Mouse (Mus musculus) A20 (cell line): ENCODE data around the gene Ddx54.

ENCODE experiments used
- DNase-seq: peaks from one replicate; pipeline ENCODE4 v3.0.0-alpha.2; 2011; ENCODE audit warnings: low read depth, low spot score

Gene Ddx54

GRCm38 (mm10) chr5:120612442-120612821 lies at the start of gene Ddx54, which contains the start of gene Rita1:
Ddx54 (plus strand) TSS chr5:120612739.
Rita1 (minus strand) TSS chr5:120612589.
- peak; percentile 99 for DNase-seq

GRCm38 (mm10) chr5:120562956-120563913 lies 49.3 kb upstream of the Ddx54 start:
- DNase-seq, result no peak

DNA sequence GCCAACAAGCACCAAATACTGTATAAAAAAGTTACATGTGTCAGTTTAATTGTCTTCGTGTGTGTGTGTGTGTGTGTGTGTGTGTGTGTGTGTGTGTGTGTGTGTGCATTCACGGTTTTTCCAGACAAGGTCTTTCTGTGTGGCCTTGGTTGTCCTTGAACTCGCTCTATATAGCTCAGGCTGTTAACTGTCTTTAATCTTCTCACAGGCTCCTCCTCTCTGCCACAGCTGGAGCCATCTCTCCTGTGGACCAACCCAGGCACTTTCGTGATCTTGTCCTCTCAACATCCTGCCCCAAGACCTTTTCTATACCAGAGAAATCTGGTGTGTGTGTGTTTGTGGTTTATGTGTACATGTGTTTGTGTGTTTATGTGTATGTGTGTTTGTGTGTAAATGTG lies 48.6 kb upstream of the Ddx54 start:
- DNase-seq, result no peak

GRCm38 (mm10) chr5:120565171-120565905 lies 47.2 kb upstream of the Ddx54 start:
- no peak for DNase-seq

DNA sequence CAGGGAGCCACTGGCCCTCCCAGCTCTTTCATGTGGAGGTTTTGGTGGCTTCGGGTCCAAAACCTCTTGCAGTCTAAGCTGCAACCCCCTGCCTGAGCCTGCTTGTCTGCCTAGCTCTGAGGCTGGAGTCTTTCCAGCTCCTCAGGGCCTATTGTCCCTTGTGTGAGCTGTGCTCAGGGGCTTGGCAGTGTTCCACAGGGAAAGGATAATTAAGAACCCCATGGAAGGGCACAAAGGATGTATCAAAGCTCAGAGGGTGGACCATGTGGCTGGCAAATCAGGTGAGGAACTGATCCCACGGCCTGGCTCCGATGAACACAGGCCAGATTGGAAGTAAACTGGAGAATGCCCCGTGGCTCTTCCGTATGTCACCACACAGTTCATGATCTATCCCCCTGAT lies 46.4 kb upstream of the Ddx54 start:
- DNase-seq, result no peak

DNA sequence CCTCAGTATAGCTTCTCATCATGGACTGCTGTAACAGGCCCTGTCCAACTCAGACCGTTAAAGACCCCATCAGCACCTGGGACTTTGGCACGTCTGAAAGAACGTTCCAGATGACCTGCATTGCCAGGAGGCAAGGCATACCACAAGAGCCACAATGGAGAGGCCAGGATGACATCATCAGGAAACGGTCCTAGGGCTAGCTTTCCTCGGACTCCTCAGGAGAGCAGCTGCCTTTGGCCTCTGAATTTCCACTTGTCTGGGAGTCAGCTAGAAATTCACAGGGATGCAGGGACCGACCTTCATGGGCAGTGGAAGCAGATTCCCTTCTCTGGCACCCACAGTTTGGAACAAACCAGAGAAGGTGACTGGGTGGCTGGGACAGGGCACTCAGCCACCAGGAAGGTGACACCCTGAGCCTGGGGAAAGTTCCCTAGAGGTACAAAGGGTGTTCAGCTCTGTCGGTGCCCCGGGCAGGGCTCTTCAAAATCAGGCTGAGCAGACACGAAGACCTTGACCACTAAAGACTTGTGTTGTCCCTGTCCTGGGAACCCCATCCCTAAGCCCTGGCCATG lies 45.8 kb upstream of the Ddx54 start:
- no peak for DNase-seq

DNA sequence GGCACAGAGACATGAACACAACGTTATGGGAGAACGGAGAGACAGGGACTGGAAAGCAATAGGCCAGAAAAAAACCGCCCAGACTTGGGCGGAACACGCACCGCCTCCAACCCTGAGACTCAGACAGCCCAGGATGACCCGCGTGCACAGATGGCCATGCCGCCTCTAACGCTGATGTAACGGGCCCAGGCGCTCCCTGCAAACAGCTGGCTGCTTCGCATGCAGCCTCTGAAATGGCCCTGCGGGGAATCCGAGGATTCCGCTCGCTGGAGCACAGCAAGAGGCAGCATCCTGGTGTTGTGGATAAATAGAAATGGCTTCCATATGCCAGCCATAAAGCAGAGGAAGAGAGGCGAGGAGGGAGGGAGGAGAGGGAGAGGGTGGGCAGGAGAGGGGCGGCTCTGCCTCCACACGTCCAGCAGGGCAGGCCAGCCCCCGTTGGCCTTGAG lies 45.3 kb upstream of the Ddx54 start:
- DNase-seq, result no peak

DNA sequence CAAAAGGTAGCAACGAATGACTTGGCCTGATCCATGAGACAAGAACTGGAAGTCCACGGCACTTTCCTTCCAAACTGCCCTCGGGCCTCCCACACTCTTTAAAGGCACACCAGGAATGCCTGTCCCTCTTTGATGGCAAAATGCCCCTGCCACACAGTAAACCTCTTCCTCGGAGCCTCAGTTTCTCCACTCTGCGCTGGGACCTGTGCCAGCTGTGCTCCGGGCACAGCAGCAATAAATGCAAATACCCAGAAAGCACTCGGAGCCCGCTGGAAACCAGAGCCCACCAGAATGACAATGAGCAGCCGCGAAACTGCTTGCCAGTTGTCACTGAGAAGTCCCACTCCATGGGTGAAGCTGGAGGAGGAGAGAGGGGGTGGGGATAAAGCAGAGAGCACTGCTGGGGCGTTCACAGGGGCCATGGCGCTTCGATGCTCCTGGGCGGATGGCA lies 44.8 kb upstream of the Ddx54 start:
- no peak for DNase-seq

GRCm38 (mm10) chr5:120568336-120568768 lies 44.2 kb upstream of the Ddx54 start:
- DNase-seq, result no peak

DNA sequence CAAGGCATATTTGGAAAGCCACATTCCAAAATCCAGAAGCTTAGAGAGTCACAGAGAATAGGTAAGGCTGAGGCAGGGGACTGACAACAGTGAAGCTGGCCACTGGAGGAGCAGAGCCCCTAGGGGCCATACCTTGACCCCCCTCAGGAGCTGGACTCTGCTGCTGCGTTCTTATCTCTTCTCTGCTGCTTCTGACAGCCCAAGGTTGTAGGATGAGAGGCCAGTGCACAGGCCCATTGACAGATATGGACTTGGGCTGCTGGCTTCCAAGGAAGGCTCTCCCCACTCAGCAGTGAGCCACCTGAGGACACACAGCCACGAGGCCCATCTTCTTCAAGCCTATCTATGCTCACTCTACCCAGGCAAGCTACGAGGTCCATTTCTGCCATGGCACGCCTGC lies 43.6 kb upstream of the Ddx54 start:
- no peak for DNase-seq

DNA sequence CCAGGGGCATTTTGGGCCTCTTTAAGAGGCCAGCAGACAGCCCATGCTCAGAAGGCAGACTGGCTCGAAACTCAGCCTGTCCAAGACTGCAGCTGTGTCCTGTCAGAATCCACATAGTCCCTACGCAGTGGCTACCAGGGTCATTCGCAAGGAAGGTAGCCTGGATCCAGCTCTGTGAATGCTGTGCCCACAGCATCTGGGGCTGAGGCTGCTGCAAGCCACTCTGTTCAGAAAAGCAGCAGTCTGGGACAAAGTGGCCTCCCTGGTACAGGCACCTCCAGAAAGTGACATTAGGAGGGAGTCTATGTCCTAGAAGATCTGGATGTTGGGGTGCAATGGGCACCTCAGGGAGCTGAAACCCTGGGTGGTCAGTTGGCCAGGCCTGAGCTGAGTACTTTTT lies 42.7 kb upstream of the Ddx54 start:
- no peak for DNase-seq

- peak; percentile 79 for DNase-seq
Observed at GRCm38 (mm10) chr5:120570289-120570897, 42.1 kb upstream of the Ddx54 start.

- DNase-seq, result no peak
Observed at GRCm38 (mm10) chr5:120571056-120571740, 41.3 kb upstream of the Ddx54 start.

DNA sequence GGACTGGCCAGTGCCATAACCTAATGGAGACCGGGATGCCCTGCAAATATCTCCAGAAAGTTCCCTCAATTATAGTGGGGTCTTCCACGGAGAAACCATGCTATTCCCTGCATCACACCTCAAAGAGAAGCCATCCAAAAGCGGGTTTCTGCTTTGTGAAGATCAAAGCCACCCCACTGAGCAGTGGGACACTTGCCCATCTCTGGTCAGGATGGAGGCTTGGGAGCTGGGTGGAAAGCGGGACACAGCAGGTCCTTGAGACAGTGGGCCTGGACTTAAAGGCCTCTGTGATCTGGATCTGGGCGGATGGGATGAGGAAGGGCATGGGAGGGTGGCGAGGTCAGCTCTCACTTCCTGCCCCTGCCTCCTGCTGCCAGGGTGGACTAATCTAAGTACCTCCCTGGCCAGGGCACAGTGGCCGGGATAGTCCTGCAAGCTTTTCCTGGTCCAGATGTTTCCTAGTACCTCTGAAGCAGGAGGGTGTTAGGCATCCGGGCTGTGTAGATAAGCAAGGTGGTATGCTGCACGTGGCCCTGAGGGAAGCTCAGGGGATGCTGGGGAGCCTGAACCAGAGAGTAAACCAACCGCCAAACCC lies 38.0 kb upstream of the Ddx54 start:
- no peak for DNase-seq

DNA sequence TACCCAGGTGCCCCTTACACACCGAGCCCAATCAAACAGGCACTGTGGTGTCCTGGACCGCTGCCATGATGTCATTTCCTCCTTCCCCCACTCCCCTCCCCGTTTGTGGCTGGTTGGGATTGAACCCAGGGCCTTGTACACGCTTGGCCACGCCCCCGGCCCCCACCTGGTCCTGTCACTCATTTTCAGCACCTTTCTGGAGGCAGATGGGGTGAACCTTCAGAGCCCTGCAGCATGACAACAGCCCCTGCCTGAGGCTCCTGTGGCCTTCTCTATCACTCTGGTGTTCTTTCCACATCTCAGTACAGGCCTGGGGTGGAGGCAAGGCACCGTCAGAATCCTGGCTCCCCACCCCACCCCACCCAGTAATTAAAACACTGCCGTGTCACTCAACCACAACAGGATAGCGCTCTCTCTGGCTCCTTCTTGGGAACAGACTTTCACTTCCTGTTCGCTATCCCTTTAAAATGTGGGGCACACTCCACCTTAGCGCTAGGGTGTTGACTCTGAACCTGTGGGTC lies 35.7 kb upstream of the Ddx54 start:
- peak; percentile 30 for DNase-seq

- peak; percentile 54 for DNase-seq
Observed at GRCm38 (mm10) chr5:120577935-120578441, 34.6 kb upstream of the Ddx54 start.

GRCm38 (mm10) chr5:120578504-120579081 lies 33.9 kb upstream of the Ddx54 start:
- no peak for DNase-seq

DNA sequence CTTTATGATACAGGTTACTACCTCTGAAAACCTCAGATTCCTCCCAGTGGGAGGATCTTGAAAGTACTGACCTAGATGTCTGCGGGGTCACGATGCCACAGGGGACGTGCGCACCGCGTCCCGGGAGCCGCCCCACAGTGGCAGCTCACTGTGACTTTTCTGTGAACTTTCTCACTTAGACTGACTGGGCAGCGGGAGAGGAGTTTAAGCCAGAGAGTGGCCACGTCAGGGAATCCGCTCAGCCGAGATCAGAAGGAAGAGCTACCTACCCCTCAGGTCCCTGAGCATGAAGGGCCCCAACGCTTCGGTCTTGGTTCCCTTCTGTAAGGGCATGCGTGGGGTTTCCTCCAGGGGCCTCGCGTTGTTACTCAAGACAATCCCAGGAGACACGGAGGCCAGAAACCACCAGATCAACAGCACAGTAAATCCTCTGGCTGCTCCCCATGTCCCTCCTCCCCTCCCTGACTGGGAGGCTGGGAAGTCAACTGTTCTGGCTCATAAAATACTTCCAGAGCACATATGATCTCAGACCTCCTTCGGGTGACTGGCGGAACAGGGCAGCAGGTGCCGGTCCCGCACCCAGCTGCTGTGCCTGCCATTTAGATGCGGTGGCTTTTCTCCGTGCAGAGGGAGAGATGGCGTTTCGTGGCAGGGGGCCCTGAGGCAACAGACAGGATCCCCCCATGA lies 33.2 kb upstream of the Ddx54 start:
- no peak for DNase-seq
